Mouse (Mus musculus) gastrocnemius, adult 2 months (tissue): Measurements from ENCODE around the gene Stxbp2. TPM values are rescaled to one million over a fixed set of nuclear protein-coding genes. Genes with fewer than 3 reads are reported as not detected.

Experiments used
- DNase-seq: peaks from one replicate; pipeline ENCODE4 v3.0.0; 2022
- H3K27ac ChIP-seq: fragments of 200-600 bp; 2 replicates; pipeline ENCODE4 v1.8.1; 2022; ENCODE audit warnings: mild to moderate bottlenecking
- H3K4me3 ChIP-seq: fragments of 200-600 bp; 2 replicates; pipeline ENCODE4 v1.8.1; 2022; ENCODE audit warnings: mild to moderate bottlenecking, moderate library complexity
- CTCF ChIP-seq: fragments of 200-600 bp; IDR thresholded peaks from 2 replicates; pipeline ENCODE4 v1.8.1; 2022; ENCODE audit warnings: antibody characterized with exemption, mild to moderate bottlenecking, moderate library complexity
- intact Hi-C: fragments of 180-260 bp; cut with DNase I; formaldehyde crosslinking; loops from one replicate; pipeline ENCODE4 v1.15.1; 2025
- total RNA-seq, 2 experiments: library from RNA; stranded (reverse); gene quantifications; 2 replicates each; pipeline ENCODE4 v1.2.3; 2021

The Stxbp2 gene
- total RNA-seq, 2 experiments from 2014 or later = 2.7 to 5.5 TPM

GRCm38 (mm10) chr8:3648990-3649389, 18.2 kb downstream of the Stxbp2 start:
- DNase-seq = no peak
- no peak for TF ChIP-seq CTCF
- intact Hi-C loops = no loop called here

GRCm38 (mm10) chr8:3652845-3653244, 22.1 kb downstream of the Stxbp2 start:
- intact Hi-C loops = no loop called here
- DNase-seq = no peak
- TF ChIP-seq CTCF = no peak
- H3K27ac ChIP-seq = no peak overlapping the region
- H3K4me3 ChIP-seq = no peak overlapping the region

More at GRCm38 (mm10) chr8:3648990-3649389, 18.2 kb downstream of the Stxbp2 start:
- Histone ChIP-seq H3K27ac (no peak overlapping the region), H3K4me3 (no peak overlapping the region)

GRCm38 (mm10) chr8:3654726-3655508, 24.2 kb downstream of the Stxbp2 start:
- intact Hi-C loops = no loop called here
- DNase-seq = no peak
- TF ChIP-seq CTCF = no peak

DNA sequence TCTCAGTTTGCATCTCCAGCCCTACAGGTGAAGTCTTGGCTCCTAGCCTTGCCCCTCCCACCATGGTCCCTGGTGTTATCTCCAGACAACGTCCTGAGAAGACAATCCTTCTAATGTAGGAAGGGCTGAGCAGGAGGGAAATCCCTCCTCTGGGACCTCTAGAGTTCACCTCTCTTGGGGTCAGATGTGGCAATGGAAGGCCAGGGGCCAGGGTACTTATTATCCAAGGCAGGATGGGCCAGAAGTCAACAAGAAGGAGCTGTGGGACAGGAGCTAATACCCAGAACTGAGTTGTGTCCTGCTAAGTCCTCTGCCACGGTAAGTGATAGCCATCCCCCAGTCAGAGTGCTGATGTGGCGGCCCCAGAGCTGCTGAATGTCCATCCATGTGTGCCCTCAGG, 24.8 kb downstream of the Stxbp2 start, which contains the start of gene Retn:
Gene Retn, plus strand, starts transcription at position 245 of the 400 bp plus-strand sequence.
- H3K4me3 ChIP-seq = no peak within 1 kb of the TSS
- intact Hi-C loops = no loop called here
- no peak for DNase-seq
- H3K27ac ChIP-seq = no peak within 1 kb of the TSS
- no peak for TF ChIP-seq CTCF

More at GRCm38 (mm10) chr8:3654726-3655508, 24.2 kb downstream of the Stxbp2 start:
- H3K4me3 ChIP-seq = no peak overlapping the region
- H3K27ac ChIP-seq = no peak overlapping the region

DNA sequence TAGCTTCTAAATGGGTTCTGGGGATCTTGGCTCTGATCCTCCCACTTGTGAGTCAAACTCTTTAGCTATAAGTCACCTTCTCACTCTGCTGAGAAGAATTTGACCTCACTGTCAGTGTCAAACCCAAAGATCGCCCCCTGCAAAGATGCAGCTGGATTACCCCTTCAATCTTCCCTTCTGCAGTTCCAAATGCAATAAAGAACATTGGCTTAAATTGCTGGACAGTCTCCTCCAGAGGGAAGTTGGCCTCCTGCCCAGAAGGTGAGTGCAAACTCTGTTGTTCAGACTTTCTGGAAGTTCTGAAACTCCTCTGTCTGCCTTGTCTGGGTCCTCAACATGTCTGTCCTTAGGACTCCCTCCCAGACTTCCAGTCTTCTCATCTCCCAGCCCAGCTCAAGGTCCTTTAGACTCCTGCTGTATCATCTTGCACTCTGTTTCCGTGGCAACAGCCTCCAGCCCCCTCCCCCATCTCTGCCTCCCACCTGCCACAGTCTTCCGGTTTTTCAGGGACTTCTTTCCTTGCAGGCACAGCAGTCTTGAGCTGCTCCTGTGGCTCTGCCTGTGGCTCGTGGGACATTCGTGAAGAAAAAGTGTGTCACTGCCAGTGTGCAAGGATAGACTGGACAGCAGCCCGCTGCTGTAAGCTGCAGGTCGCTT, 26.1 kb downstream of the Stxbp2 start:
- Histone ChIP-seq H3K4me3 (no peak overlapping the region), H3K27ac (no peak overlapping the region)
- TF ChIP-seq CTCF = no peak
- no peak for DNase-seq
- intact Hi-C loops = no loop called here

DNA sequence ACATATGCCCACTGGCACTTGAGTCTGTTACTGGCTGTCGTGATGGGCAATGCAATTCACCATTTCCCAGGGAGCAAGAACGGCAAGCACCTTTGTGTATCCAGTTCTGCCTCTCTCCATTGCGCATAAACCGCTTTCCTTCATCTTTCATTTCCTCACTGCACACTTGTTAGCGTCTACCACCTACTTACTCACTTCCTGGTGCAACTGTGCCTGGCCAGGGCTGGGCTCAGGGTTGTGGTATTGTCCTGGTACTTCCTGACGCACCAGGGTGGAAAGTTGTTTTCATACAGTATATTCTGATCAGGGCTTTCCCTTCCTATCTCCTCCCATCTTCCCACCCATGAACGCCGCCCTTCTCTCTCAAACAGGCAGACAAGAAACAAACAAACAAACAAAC, 30.1 kb downstream of the Stxbp2 start:
- no peak overlapping the region for H3K27ac ChIP-seq
- no peak overlapping the region for H3K4me3 ChIP-seq
- TF ChIP-seq CTCF = no peak
- no peak for DNase-seq
- intact Hi-C loops = no loop called here

GRCm38 (mm10) chr8:3664405-3664804, 33.6 kb downstream of the Stxbp2 start:
- DNase-seq = no peak
- Histone ChIP-seq H3K4me3 (no peak overlapping the region), H3K27ac (no peak overlapping the region)
- TF ChIP-seq CTCF = no peak
- intact Hi-C loops = no loop called here

- no peak within 1 kb of the TSS for H3K4me3 ChIP-seq
- H3K27ac ChIP-seq = no peak within 1 kb of the TSS
- intact Hi-C loops = no loop called here
- TF ChIP-seq CTCF = no peak
- DNase-seq = no peak
Measured at GRCm38 (mm10) chr8:3665507-3665906, 34.8 kb downstream of the Stxbp2 start, which contains the start of gene Mcemp1. Gene Mcemp1 (plus strand): TSS chr8:3665754.

GRCm38 (mm10) chr8:3670388-3670787, 39.6 kb downstream of the Stxbp2 start:
- no peak for TF ChIP-seq CTCF
- intact Hi-C loops = loop anchor here (10.0 kb wide), 1 partner anchor 316 kb away; the partner anchor contains the start of gene A430078G23Rik
- no peak for DNase-seq
- Histone ChIP-seq H3K27ac (no peak overlapping the region), H3K4me3 (no peak overlapping the region)

DNA sequence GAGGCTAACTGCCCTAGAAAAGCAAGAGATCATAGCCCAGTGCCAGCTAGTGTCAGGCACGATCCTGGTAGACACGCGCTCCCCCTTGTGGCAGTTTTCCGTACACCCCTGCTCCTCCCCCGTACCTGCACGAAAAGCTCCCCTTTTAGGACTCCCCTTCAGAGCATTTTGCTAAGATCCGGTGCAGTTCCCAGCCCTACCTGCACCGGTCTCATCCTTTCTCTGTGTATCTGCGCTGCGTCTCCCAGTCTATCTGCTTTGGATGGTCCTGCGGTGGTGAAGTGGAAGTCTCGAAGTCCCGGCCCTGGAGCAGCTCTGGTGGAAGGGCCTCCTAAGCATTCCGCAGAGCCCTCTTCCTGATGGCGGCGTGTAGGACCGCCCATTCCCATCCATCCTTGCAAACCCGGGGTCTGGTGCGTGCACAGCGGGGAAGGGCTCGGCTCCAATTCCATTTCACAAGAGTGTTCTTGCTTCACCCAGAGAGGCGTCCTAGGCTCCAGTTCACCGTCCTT, 41.3 kb downstream of the Stxbp2 start, which contains the start of gene Fcor:
Gene Fcor, minus strand, starts transcription at position 383 of the 512 bp plus-strand sequence.
- DNase-seq = peak; percentile 85
- intact Hi-C loops = loop anchor here (1.0 to 10.0 kb wide), 2 partner anchors 113 to 317 kb away; partner anchors contain the start of gene A430078G23Rik
- H3K4me3 ChIP-seq = peak within 1 kb of the TSS; percentile 78
- TF ChIP-seq CTCF = peak; percentile 91
- H3K27ac ChIP-seq = peak within 1 kb of the TSS; percentile 46

GRCm38 (mm10) chr8:3674671-3675070, 43.9 kb downstream of the Stxbp2 start:
- TF ChIP-seq CTCF = no peak
- DNase-seq = no peak
- no peak overlapping the region for H3K27ac ChIP-seq
- intact Hi-C loops = loop anchor here (1.0 to 10.0 kb wide), 2 partner anchors 115 to 320 kb away; partner anchors contain the start of gene A430078G23Rik
- H3K4me3 ChIP-seq = no peak overlapping the region

GRCm38 (mm10) chr8:3676131-3676992, 45.6 kb downstream of the Stxbp2 start, which contains the start of gene Trappc5:
Gene Trappc5 (plus strand): TSS chr8:3676299.
- intact Hi-C loops = loop anchor here (2.0 to 10.0 kb wide), 2 partner anchors 56 to 322 kb away; partner anchors contain the start of genes A430078G23Rik, Pet100 and Xab2
- peak within 1 kb of the TSS; percentile 74 for H3K4me3 ChIP-seq
- TF ChIP-seq CTCF = no peak; the same call in 1 of the 2 replicates
- H3K27ac ChIP-seq = peak within 1 kb of the TSS; percentile 95
- peak; percentile 95 for DNase-seq
